Mouse (Mus musculus) monocyte, adult 2 months (primary cell): Measurements from ENCODE around the gene Eps8l3.
"Not testable (repeated sequence)": the region's sequence is repeated elsewhere in the genome, so short reads cannot be mapped to it uniquely, and the experiment has no call there.

Experiments used
- DNase-seq, 2 experiments: peaks; one replicate each; pipeline ENCODE4 v3.0.0; 2022; ENCODE audit warnings: low spot score in 2 of 2, low read depth in 1 of 2

The Eps8l3 gene

DNA sequence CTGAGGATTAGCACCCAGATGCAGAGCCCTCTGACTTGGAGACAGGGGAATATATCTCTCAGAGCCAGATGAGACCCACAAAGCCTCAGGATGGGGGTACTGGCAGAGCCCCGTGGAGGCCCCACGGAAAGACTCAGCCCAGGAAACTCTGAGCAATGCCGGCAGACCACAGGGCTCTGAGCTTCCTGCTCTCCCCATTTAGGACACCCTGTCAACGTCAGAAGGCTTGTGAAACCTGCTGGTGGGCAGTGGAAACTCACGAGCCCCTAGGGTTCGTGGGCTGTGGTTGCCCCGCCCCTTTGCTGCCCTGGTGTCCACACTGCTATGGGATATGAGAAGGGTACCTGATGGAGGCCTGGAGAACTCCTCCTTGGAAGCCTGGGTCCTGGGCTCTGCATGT, 24.2 kb upstream of the Eps8l3 start:
- DNase-seq, result no peak

DNA sequence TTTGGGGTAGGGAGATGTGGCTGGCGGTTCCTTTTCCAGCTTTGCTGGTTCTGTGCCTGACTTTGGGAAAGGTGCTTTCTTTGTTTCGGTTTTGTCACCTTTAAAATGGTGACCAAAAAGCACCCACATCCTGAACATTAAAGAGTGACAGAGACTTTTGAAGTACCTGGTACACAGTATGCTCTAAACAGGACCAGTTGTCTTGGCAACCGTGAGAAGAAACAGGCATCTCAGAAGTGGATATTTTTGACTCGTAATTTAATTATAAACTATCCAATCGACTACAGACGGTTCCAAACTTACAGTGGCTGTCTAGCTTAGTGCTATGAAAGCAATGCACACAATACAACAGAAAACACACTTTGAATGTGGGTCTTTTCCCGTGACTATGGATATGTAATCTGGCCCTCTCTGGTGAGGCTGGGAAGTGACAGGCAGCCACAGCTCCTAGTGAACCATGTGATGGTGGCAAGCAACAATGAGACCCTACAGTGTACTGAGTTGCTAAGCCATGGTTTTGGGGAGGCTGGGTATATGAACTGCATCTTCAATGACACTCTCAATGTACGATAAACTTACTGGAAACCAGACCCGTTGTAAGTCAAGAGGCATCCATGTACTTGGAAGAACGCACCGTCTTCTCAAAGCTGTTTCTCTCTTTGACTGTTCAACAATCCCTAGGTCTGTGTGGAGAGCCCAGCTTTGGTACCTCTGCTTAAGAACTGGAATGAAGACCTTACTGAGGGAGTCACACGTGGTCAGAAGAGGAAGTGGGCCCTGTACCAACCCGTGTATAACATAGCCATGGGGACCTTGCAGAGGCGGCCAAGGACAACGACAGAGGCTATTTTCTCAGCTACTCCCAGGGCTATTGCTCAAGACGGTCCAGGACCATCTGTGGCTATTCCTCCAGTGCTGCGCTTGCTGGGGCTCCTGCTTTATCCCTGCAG, 23.5 kb upstream of the Eps8l3 start:
- no peak for DNase-seq

DNA sequence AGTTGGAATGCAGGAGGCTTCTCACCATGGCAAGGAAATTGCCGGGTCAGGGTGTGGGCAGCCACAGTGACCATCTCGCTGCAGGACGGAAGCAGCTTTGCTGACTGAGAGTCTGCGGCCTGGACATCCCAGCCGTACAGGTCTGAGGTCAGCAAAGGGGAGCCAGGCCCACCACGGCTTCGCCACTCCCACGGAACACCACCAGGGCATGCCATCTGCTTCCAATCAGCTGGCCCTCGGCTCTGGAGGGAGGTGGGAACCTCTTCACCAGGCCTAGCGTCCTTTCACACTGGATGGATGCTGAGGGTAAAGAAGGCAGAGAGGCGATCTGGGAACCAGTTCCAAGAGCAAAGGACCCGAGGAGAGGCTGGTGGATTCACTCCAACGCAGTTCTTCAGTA, 21.7 kb upstream of the Eps8l3 start:
- no peak for DNase-seq

DNA sequence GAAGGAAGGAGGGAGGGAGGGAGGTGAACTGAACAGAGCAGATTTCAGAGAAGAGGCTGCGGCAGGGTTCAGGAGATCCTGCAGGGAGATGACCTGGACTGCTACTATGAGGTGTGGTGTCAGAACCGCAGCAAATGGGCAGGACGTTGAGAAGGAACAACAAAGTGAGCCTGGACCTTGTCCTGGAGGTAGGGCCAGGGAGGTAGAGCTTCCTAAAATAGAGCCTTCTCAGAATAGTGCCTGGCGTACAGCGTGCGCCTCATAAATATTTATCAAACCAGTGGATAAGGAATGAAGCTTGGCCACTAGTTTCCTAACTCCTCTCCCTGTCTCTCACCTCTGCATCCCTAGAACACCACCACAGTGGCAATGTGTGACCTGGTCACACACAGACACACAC, 19.4 kb upstream of the Eps8l3 start:
- DNase-seq, result no peak

DNA sequence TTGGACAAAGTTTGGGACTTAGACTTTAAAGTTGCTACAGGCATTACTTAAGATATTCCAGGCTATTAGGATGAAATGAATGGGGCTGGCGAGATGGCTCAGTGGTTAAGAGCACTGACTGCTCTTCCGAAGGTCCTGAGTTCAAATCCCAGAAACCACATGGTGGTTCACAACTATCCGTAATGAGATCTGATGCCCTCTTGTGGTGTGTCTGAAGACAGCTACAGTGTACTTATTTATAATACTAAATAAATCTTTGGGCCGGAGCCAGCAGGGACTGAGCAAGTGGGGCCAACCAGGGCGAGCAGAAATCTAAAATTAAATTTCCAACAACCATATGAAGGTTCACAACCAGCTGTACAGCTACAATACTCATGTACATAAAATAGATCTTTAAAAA, 15.5 kb upstream of the Eps8l3 start:
- DNase-seq, result not testable (repeated sequence)

DNA sequence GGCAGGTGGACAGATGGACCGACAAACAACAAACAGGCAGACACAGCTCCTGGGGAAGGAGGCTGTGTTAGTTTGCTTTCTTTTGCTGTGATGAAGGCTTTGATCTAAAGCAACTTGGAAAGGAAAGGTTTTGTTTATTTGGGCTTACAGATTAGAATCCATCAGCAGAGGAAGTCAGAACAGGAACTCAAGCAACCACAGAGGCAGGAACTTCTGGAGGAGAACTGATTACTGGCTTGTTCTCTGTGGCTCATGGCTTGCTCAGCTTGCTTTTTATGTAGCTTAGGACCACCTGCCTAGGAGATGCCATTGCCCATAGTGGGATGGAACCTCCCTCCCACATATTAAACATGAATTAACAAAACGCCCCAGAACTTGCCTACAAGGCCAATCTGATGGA, 14.6 kb upstream of the Eps8l3 start:
- DNase-seq, result no peak

DNA sequence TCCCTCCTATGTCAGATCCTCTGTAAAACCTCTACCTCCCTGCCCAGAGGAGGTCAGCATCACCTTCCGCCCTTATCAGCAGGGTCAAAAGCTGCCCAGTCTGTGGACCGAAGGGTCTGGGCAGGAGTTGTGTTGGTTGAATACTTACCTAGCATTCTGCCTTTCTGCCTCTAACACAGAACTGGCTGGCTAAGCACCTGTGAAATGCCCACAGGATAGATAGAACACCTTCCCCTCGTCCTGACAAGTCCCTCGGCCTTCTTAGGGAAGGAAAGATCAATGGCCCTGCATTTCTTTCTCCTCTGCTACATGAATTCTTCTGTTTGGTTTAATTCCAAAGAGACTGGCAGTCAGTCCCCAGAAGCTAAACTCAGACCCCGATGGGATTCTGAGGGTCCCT, 13.6 kb upstream of the Eps8l3 start:
- DNase-seq, result no peak

DNA sequence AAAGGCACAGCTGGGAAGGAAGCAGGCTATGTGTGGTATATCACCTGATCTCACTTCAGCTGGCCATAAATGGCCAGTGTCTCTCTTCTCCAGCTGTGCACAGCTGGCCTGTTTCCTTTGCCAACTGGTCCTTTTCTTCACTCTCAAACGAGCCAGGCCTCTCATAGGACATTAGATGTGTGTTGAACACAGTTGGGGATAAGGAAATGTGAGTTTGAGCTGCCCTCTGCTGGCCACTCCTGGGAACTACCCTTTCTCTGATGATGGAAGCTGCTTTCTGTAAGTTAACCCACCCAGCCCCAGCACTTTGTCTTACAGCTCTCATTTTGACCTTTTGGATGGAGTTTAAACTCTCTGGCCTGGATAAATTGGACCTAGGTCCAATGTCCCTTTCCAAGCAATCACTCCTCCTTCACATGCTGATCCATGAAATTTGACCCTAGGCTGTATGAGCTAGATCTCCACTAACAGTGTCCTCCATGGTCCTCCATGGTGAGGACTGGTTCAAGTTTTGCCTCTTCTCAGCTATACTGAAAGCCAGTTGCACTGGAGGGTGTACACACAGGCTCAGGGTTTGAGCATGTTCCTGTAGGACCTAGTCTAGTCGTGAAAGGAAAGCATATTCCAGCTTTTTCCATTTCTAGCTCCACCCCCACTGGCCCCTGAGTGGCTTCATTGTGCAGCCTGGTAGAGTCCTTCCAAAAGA, 13.0 kb upstream of the Eps8l3 start:
- DNase-seq, result peak; percentile 33 to 77

DNA sequence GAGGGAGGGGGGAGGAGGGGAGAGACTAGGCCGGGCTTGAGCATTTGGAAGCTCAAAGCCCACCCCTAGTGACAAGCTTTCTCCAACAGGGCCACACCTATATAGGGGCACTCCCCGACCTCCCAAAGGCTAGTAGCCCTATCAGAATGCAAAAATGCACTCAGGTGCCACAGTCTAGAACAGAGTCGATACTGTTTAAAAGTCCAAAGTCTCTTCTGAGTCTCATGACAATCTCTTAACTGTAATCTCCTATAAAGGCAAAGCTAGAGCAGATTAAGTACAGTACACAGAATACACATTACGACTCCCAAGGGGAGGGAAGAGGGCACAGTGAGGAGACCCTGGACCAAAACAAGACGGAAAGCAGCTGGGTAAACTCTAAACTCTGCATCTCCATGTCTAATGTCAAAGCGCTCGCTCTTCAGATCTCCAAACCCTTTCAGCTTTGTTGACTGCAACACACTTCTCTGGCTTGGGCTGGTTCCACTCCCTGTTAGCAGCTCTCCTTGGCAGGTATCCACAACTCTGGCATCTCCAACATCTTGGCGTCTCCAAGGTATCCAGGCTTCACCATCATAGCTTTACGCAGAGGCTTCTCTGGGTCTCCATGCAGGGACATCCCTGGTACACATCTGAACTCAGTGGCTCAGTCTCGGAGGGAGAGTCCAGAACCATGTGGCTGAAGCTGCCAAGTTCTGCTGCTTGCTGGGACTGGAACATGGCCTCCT, 11.5 kb upstream of the Eps8l3 start:
- DNase-seq, result no peak

DNA sequence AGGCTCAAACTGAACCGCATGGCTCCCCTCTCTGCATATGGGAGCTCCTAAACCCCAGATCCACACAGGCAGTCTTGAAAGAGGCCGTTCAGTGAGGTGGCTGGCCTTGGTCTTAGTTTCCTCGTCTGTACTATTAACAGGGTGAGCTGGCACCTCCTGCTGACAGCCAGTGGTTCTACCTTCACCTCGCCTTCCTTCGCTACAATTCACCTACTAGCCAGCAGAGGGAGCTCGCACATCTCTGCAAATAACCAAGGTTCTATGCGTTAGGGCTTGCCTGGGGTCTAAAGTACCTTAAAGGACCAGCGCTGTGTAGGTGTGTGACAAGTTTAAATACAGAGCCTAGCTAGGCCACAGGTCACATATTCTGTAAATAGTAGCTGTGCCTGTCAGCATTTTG, 9.9 kb upstream of the Eps8l3 start:
- peak; percentile 46 to 66 for DNase-seq

DNA sequence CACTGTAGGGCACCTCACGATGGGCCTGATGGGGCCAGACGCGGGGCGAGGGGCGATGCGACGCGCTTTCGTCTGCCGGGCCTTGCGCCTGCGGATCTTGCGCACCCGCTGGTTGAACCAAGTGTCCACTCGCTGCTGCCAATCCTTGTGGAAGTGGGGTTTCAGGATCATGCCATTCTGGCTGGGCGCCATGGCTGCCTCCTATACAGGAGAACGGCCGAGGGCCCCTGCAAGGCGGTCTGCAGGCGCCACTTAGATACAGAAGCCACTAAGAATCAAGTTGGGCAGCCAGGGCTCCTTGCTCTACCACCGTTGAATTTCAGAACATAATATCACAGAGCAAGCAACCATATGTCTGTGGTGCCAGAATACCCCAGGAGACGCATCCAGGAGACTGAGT, 8.6 kb upstream of the Eps8l3 start:
- no peak for DNase-seq

DNA sequence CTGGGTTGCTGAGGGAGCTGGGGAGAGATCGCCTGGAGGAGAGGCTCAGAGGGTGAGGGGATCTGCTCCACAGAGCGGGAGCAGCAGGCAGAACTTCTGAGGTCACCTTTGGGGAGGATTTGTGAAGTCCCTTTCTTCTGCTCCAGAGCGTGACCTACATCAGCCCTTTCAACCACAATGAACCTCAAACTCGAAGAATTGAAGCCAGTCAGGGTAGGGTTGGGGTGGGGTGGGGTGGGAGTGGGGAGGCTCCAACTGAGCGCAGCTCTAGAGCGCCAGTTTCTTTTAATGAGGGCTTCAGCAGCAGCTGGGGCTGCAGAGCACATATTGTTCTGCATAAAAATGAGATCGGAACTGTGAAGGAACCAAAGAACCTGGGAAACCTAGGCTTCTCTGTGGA, 7.9 kb upstream of the Eps8l3 start:
- DNase-seq, result no peak

DNA sequence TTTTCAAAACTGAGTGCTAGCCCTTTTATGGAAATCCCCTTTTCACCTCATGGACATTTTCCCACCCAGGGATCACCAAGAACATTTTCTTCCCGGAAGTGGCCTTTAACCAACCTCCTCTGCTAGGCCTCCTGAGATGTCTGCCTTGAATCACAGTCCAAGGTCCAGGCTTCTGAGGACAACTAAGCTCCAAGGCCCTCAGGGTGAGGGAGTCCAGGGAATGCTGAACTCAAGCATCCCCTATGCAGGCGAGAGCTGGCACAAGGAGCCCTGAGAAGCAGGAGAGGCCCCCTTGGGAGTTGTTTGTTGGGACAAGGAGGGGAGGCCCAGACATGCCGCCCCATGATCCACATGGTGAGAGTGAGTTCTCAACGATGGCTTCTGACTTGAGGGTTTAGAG, 7.1 kb upstream of the Eps8l3 start:
- no peak for DNase-seq

DNA sequence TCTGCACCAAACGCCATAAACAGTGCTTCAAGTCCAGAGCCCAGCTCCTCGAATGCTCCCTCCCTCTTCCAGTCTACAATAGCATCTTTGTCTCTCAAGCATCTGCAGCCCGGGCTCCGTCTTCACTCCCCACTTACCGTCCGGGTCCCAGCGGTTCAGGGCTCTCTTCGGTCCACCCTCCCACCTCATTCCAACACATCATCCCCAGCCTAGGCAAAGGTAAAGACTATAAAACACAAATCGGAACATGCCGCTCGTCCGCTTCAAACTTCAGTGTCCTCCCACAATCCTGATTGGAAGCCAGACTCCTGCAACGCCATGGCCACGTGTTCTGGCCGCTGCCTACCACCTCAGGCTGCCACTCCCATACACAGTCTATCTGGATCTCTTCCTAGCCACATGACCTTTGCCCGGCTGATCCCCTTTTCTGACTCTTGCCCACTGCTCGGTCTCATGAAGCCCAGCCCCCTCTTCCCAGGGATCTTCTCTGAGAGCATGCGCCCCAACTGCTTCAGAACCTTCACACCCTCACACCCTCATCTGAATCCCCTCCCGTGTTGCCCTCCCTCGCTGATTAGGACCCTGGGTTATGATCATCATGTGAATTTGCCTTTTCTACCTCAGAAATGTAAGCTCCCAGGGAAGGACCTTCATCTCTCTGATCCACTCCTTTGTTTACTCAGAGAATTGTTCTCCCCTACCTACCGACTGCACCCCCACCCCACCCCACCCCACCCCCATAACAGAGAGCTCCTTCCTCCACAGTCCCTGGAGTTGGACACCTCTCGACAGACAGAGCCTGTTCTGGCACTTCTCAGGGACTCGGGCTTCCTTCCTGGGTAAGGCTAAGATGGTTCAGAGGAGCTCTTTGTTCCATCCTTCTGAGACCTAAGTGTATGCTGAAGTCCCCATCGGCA, 3.4 kb upstream of the Eps8l3 start:
- DNase-seq, result no peak

DNA sequence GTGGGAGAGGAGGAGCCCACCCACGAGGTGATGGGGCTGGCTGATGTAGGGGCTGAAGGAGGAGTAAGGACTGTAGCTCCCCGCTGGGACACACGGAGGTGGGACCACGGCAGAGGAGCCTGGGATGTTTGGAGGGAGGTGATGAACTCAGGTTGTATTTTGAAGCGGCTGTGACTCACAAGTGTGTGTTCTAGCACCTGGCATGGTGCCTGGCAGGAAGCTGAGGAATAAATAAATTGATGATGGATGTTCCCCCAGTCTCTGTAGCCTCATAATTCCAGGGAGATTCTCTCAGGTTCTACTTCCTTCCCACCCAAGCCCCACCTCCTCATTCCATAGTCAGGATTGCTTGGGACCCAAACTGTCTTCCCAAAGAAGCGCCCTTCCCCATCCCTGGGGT, 1.8 kb upstream of the Eps8l3 start:
- DNase-seq, result no peak

DNA sequence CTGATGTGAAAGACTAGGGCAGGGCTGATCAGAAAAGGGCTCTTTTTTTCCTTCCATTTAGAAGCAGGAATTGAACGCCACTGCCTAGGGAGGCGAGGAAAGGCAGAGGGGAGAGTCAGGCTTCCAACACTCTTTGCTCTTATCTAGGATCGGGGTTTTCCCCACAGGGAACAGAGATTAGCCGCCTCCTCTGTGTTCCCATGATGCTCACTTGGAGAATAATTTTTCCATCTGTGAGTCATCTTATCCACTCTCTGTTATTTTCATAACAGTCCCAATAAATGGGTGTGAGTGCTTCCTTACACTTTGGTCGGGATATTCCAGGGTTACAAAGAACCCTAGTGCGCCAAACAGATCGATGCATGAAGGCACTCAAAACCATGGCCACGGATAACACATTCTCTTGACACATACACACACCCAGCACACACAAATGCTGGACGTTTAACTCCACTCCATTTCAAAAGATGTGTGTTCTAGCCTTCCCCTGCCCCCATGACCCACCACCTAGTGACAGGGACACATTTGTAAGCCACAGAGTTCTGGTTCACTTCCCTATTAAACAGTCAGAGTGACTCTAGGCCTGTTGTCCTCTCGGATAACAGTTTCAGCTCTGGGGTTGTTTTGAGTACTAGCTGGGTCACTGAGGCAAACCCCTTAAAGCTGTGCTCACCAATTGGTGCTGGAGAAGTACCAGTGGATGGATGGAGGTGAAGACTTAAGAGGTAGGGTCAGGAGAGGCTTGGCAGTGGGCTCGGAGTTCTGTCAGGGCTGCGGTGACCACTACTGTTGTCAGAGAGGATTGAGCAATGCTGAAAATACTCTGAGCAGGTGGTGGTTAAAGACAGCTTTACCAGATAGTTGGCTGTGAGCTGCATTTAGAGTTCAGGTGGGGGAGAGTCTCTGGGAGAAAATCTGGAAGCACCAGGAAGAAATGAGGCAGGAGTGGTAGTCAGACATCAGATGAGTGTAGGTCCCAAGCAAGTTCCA, 1.0 kb downstream of the Eps8l3 start:
- no peak for DNase-seq

DNA sequence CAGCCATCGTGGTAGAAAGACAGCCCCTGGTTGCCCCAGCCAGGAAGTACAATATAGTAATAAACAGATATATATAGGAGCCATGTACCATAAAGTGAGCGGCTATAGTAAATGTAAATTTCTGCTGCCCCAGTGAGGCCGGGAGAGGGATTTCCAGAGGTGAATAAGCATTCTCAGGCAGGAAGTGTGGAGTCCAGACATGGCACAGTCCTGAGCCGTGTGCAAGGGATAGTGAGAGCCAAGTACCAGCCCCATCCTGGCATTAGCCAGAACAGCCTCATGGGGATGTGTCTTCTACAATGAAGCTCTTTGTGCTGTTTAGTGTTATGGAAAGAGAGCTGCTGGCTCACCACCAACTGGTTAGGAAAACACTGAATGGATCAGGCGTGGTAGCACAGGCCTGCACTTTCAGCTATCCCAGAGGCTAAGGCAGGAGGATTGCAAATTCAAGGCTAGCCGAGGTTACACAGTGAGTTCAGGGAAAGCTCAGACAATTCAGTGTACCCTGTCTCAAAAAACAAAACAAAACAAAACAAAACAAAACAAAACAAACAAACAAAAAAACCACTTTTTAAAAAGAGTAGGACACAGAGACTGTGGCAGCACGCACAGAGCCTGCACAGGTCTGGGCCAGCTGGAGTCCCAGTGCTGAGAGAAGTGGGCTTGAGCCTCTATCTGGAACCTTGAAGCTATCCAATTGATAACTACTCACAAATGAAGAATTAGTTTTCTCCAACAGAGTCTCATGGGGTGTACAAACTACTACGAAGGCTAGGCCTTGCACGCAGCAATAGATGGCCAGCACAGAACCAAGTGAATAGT, 10.9 kb downstream of the Eps8l3 start:
- no peak for DNase-seq

DNA sequence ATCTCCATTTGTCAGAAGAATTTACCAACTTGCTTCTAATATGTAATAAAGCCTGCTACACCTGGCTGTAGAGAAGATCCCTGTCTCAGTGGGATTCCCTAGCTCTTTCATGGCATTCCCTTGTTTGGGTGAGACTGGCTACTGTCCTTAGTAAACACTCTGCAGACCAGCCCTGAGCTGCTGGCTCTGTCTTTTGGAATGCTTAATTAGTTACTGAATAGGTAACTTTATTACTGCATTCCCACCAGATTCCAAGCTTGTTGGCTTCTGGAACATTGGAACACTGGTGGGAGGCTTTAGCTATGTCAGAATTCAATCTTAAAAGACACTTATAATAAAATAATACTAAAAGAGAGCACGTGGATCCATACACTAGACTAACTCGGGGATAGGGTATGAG, 12.2 kb downstream of the Eps8l3 start:
- not testable (repeated sequence) for DNase-seq
